Mouse (Mus musculus) MEL (cell line): ENCODE measurements around the gene Grin2b. TPM values are rescaled to one million over a fixed set of nuclear protein-coding genes. Genes with fewer than 3 reads are reported as not detected.

ENCODE experiments used
- DNase-seq: peaks from one replicate; pipeline ENCODE4 v3.0.0; 2011; ENCODE audit warnings: low read depth, low spot score
- H3K27ac ChIP-seq: 2 replicates; pipeline ENCODE4 v1.5.1; 2012; ENCODE audit warnings: low read depth, mild to moderate bottlenecking, control low read depth, low read length, moderate library complexity; ENCODE audit not compliant: control insufficient read depth
- H3K27me3 ChIP-seq, 2 experiments: fragments of 150-350 bp in 1 of 2; sonication (generic) in 1 of 2; 2 replicates each; pipeline ENCODE4 v1.6.1; 2012; ENCODE audit warnings: low read length in 2 of 2, mild to moderate bottlenecking in 2 of 2, improper control_type of control experiment in 1 of 2, moderate library complexity in 1 of 2; ENCODE audit not compliant: insufficient read depth in 2 of 2, control insufficient read depth in 1 of 2
- H3K36me3 ChIP-seq, 2 experiments: 2 replicates each; pipeline ENCODE4 v1.6.1; 2012 to 2014; ENCODE audit warnings: low read length in 2 of 2, improper control_type of control experiment in 1 of 2, inconsistent platforms in 1 of 2, mild to moderate bottlenecking in 1 of 2; ENCODE audit not compliant: insufficient read depth in 2 of 2, control insufficient read depth in 1 of 2
- H3K4me1 ChIP-seq, 2 experiments: fragments of 150-350 bp in 1 of 2; sonication (generic) in 1 of 2; 2 replicates each; pipeline ENCODE4 v1.6.1; 2012; ENCODE audit warnings: low read length in 2 of 2, improper control_type of control experiment in 1 of 2, mild to moderate bottlenecking in 1 of 2; ENCODE audit not compliant: insufficient read depth in 2 of 2, control insufficient read depth in 1 of 2
- H3K4me3 ChIP-seq, 2 experiments: fragments of 150-350 bp in 1 of 2; sonication (generic) in 1 of 2; 2 replicates each; pipeline ENCODE4 v1.5.1; 2012; ENCODE audit warnings: low read depth in 2 of 2, low read length in 2 of 2, mild to moderate bottlenecking in 2 of 2, moderate library complexity in 2 of 2, control low read depth in 1 of 2, improper control_type of control experiment in 1 of 2; ENCODE audit not compliant: control insufficient read depth in 1 of 2, insufficient read depth in 1 of 2
- H3K79me2 ChIP-seq: 2 replicates; pipeline ENCODE4 v1.6.1; 2012; ENCODE audit warnings: mild to moderate bottlenecking, low read length, moderate library complexity; ENCODE audit not compliant: control insufficient read depth, poor library complexity, insufficient read depth
- H3K9ac ChIP-seq: 2 replicates; pipeline ENCODE4 v1.6.1; 2012; ENCODE audit warnings: low read depth, mild to moderate bottlenecking, control low read depth, low read length, moderate library complexity; ENCODE audit not compliant: control insufficient read depth, poor library complexity, severe bottlenecking
- H3K9me3 ChIP-seq: fragments of 150-350 bp; sonication (generic); replicated peaks from 2 replicates; pipeline ENCODE4 v1.6.1; 2012; ENCODE audit warnings: mild to moderate bottlenecking, low read length, improper control_type of control experiment, moderate library complexity; ENCODE audit not compliant: insufficient read depth
- CTCF ChIP-seq, 3 experiments: IDR thresholded peaks in 2 of 3; conservative IDR thresholded peaks in 1 of 3; 2 replicates each; pipeline ENCODE4 v1.5.1; 2011 to 2012; ENCODE audit warnings: low read length in 3 of 3, low read depth in 2 of 3, mild to moderate bottlenecking in 2 of 3, improper control_type of control experiment in 1 of 3, inconsistent platforms in 1 of 3, mixed read lengths in 1 of 3, moderate library complexity in 1 of 3; ENCODE audit not compliant: control insufficient read depth in 1 of 3, insufficient read depth in 1 of 3, poor library complexity in 1 of 3, severe bottlenecking in 1 of 3
- E2F4 ChIP-seq: IDR thresholded peaks from 2 replicates; pipeline ENCODE4 v1.6.1; 2011; ENCODE audit warnings: low read depth, low read length, improper control_type of control experiment, borderline replicate concordance
- ELF1 ChIP-seq: IDR thresholded peaks from 2 replicates; pipeline ENCODE4 v1.6.1; 2014; ENCODE audit warnings: low read depth, mild to moderate bottlenecking, inconsistent platforms, low read length, improper control_type of control experiment, moderate library complexity
- EP300 ChIP-seq, 2 experiments: IDR thresholded peaks; 2 replicates each; pipeline ENCODE4 v1.6.1; 2011; ENCODE audit warnings: improper control_type of control experiment in 2 of 2, low read length in 2 of 2, low read depth in 1 of 2, mild to moderate bottlenecking in 1 of 2
- ETS1 ChIP-seq: IDR thresholded peaks from 2 replicates; pipeline ENCODE4 v1.6.1; 2012; ENCODE audit warnings: low read depth, mild to moderate bottlenecking, inconsistent platforms, low read length, improper control_type of control experiment, moderate library complexity
- HCFC1 ChIP-seq: IDR thresholded peaks from 2 replicates; pipeline ENCODE4 v1.6.1; 2012; ENCODE audit warnings: low read depth, mild to moderate bottlenecking, inconsistent platforms, low read length, improper control_type of control experiment, moderate library complexity
- JUND ChIP-seq: IDR thresholded peaks from 2 replicates; pipeline ENCODE4 v1.6.1; 2011; ENCODE audit warnings: low read depth, mild to moderate bottlenecking, improper control_type of control experiment, low read length
- MAZ ChIP-seq: IDR thresholded peaks from 2 replicates; pipeline ENCODE4 v1.6.1; 2012; ENCODE audit warnings: low read depth, mild to moderate bottlenecking, inconsistent platforms, low read length, improper control_type of control experiment
- MYB ChIP-seq: IDR thresholded peaks from 2 replicates; pipeline ENCODE4 v1.6.1; 2011; ENCODE audit warnings: mild to moderate bottlenecking, low read depth, low read length, improper control_type of control experiment
- NELFE ChIP-seq: IDR thresholded peaks from 2 replicates; pipeline ENCODE4 v1.6.1; 2011; ENCODE audit warnings: low read depth, low read length, improper control_type of control experiment
- NRF1 ChIP-seq: IDR thresholded peaks from 2 replicates; pipeline ENCODE4 v1.6.1; 2014; ENCODE audit warnings: low read depth, mild to moderate bottlenecking, inconsistent platforms, low read length, improper control_type of control experiment, moderate library complexity; ENCODE audit not compliant: poor library complexity, insufficient read depth, severe bottlenecking
- POLR2A ChIP-seq, 2 experiments: IDR thresholded peaks; 2 replicates each; pipeline ENCODE4 v1.6.1; 2011 to 2012; ENCODE audit warnings: low read length in 2 of 2, mild to moderate bottlenecking in 2 of 2, control low read depth in 1 of 2, improper control_type of control experiment in 1 of 2, low read depth in 1 of 2, moderate library complexity in 1 of 2; ENCODE audit not compliant: control insufficient read depth in 1 of 2, insufficient read depth in 1 of 2, poor library complexity in 1 of 2
- RAD21 ChIP-seq: IDR thresholded peaks from 2 replicates; pipeline ENCODE4 v1.6.1; 2011; ENCODE audit warnings: mild to moderate bottlenecking, low read depth, low read length, improper control_type of control experiment
- SIN3A ChIP-seq: IDR thresholded peaks from 2 replicates; pipeline ENCODE4 v1.6.1; 2012; ENCODE audit warnings: low read length, improper control_type of control experiment, inconsistent platforms
- SMC3 ChIP-seq: IDR thresholded peaks from 2 replicates; pipeline ENCODE4 v1.6.1; 2011; ENCODE audit warnings: low read depth, low read length, improper control_type of control experiment
- TAL1 ChIP-seq: IDR thresholded peaks from 2 replicates; pipeline ENCODE4 v1.6.1; 2012; ENCODE audit warnings: mild to moderate bottlenecking, inconsistent platforms, low read length, moderate library complexity, mixed read lengths
- TBP ChIP-seq: IDR thresholded peaks from 2 replicates; pipeline ENCODE4 v1.8.0; 2011; ENCODE audit warnings: low read depth, low read length, improper control_type of control experiment
- TCF12 ChIP-seq: IDR thresholded peaks from 2 replicates; pipeline ENCODE4 v1.6.1; 2014; ENCODE audit warnings: low read depth, mild to moderate bottlenecking, inconsistent platforms, low read length, improper control_type of control experiment, moderate library complexity
- UBTF ChIP-seq: IDR thresholded peaks from 2 replicates; pipeline ENCODE4 v1.6.1; 2012; ENCODE audit warnings: low read depth, mild to moderate bottlenecking, inconsistent platforms, low read length, improper control_type of control experiment, moderate library complexity, borderline replicate concordance; ENCODE audit not compliant: insufficient read depth
- USF1 ChIP-seq: IDR thresholded peaks from 2 replicates; pipeline ENCODE4 v1.6.1; 2014; ENCODE audit warnings: low read depth, mild to moderate bottlenecking, inconsistent platforms, low read length, improper control_type of control experiment, moderate library complexity
- USF2 ChIP-seq, 2 experiments: IDR thresholded peaks; 2 replicates each; pipeline ENCODE4 v1.6.1; 2011 to 2012; ENCODE audit warnings: improper control_type of control experiment in 2 of 2, low read length in 2 of 2, borderline replicate concordance in 1 of 2, inconsistent platforms in 1 of 2, low read depth in 1 of 2, mild to moderate bottlenecking in 1 of 2; ENCODE audit not compliant: insufficient read depth in 1 of 2
- polyA plus RNA-seq, 2 experiments: library from polyadenylated mRNA; stranded (reverse) in 1 of 2; unstranded in 1 of 2; fragments of >175 nt in 1 of 2; fragments of >200 nt in 1 of 2; gene quantifications; 2 replicates each; pipeline versions ENCODE4 v1.2.1 to v1.2.4; 2012; ENCODE audit warnings: low replicate concordance in 2 of 2, low read depth in 1 of 2; ENCODE audit not compliant: insufficient read length in 2 of 2, insufficient read depth in 1 of 2, missing spikeins in 1 of 2
- total RNA-seq: library from RNA; depleted of rRNA; stranded (reverse); fragments of 300-350 nt; gene quantifications from 2 replicates; pipeline ENCODE4 v1.2.3, GENCODE M21; 2012

Gene Grin2b
- total and polyA plus RNA-seq, 3 experiments: not detected

- Histone ChIP-seq H3K79me2 (no peaks in the 10 kb centered on the region), H3K4me3 (no peak overlapping the region), H3K27ac (no peak overlapping the region), H3K9me3 (no peaks in the 10 kb centered on the region)
- TF ChIP-seq MYB: no peak
- no peak for TF ChIP-seq POLR2A (IDR thresholded peaks at IDR 0.05; ENCODE audit: control insufficient read depth in 1 of 2, insufficient read depth in 1 of 2, low read depth in 1 of 2, low read length in 2 of 2, poor library complexity in 1 of 2)
- TF ChIP-seq HCFC1: no peak
- no peak for TF ChIP-seq NRF1
- no peak for TF ChIP-seq USF2 (IDR thresholded peaks at IDR 0.05; ENCODE audit: borderline replicate concordance in 1 of 2, insufficient read depth in 1 of 2, low read depth in 1 of 2, low read length in 2 of 2)
- no peak for TF ChIP-seq SMC3
- TF ChIP-seq TAL1: no peak
- no peak for TF ChIP-seq RAD21
- TF ChIP-seq TBP: no peak
- no peak for TF ChIP-seq MAZ
- no peak for TF ChIP-seq ELF1
- no peak for TF ChIP-seq CTCF (IDR thresholded peaks at IDR 0.05 in 2 of 3, conservative IDR thresholded peaks at IDR 0.05 in 1 of 3; ENCODE audit: control insufficient read depth in 1 of 3, insufficient read depth in 1 of 3, low read depth in 2 of 3, low read length in 3 of 3, poor library complexity in 1 of 3, severe bottlenecking in 1 of 3)
- TF ChIP-seq JUND: no peak
- TF ChIP-seq ETS1: no peak
- no peak for TF ChIP-seq SIN3A
- TF ChIP-seq UBTF: no peak
- TF ChIP-seq TCF12: no peak
- no peak for TF ChIP-seq USF1
- no peak for TF ChIP-seq EP300 (IDR thresholded peaks at IDR 0.05; ENCODE audit: low read depth in 1 of 2, low read length in 2 of 2)
- TF ChIP-seq, all 39 proteins: peak for 0
- Histone ChIP-seq H3K27me3 (no peaks in the 10 kb centered on the region), H3K4me1 (no peaks in the 10 kb centered on the region), H3K36me3 (no peaks in the 10 kb centered on the region), H3K9ac (no peak overlapping the region)
- no peak for DNase-seq
Measured at GRCm38 (mm10) chr6:135799949-135800348, 373.4 kb downstream of the Grin2b start.

GRCm38 (mm10) chr6:135798202-135798992, 374.9 kb downstream of the Grin2b start:
- Histone ChIP-seq H3K27ac (no peak overlapping the region), H3K4me1 (no peaks in the 10 kb centered on the region), H3K79me2 (no peaks in the 10 kb centered on the region), H3K9me3 (no peaks in the 10 kb centered on the region), H3K9ac (no peak overlapping the region), H3K27me3 (no peaks in the 10 kb centered on the region), H3K36me3 (no peaks in the 10 kb centered on the region), H3K4me3 (no peak overlapping the region)
- DNase-seq: no peak
- TF ChIP-seq MAZ: no peak
- no peak for TF ChIP-seq TAL1
- TF ChIP-seq NELFE: no peak
- TF ChIP-seq ELF1: no peak
- TF ChIP-seq JUND: no peak
- no peak for TF ChIP-seq UBTF
- TF ChIP-seq TBP: no peak
- TF ChIP-seq E2F4: no peak
- TF ChIP-seq ETS1: no peak
